Mouse (Mus musculus): ENCODE results near the gene Sec61a2.

DNA sequence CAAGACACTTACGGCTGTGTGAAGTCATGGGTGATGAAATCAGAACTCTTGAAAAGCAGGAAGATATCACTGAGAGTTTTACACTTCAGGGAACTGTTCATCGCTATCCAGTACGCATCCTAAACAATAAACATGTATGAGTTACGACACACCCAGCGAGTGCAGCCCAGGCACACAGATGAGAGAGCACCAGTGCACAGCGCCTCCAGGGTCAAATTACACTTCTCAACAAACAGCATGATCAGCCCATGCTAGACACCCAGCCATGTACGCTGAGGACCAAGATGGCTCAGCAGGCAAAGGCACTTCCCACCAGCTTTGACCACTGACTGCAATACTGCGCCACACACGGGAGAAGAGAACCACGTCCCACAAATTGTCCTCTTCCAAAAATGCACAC is 74.0 kb downstream of the Sec61a2 start:
- TF ChIP-seq TCF12 (IDR thresholded peaks at IDR 0.05; ENCODE audit: insufficient read depth, poor library complexity, severe bottlenecking) (no peak), MYOG (IDR thresholded peaks at IDR 0.05; ENCODE audit: control insufficient read depth in 1 of 3, insufficient read depth in 1 of 3, insufficient read length in 2 of 3, low read depth in 2 of 3) (no peak), POLR2A (IDR thresholded peaks at IDR 0.05; ENCODE audit: insufficient read length, low read depth) (no peak), MYOD1 (IDR thresholded peaks at IDR 0.05; ENCODE audit: control insufficient read depth in 1 of 3, insufficient read length in 2 of 3, low read depth in 2 of 3) (no peak), SRF (IDR thresholded peaks at IDR 0.05; ENCODE audit: control insufficient read depth, insufficient read length, low read depth) (no peak), CEBPB (IDR thresholded peaks at IDR 0.05; ENCODE audit: insufficient read depth, poor library complexity, severe bottlenecking) (no peak), USF1 (IDR thresholded peaks at IDR 0.05; ENCODE audit: low read depth) (no peak), TCF3 (IDR thresholded peaks at IDR 0.05; ENCODE audit: insufficient read length, low read depth) (no peak)
